Mouse (Mus musculus): ENCODE measurements around the gene Vmn1r40. TPM values are rescaled to one million over a fixed set of nuclear protein-coding genes. Genes with fewer than 3 reads are reported as not detected.

Gene Vmn1r40
- total RNA-seq (2023) = not detected

GRCm38 (mm10) chr6:89707240-89707639, at the start of gene Vmn1r40:
Gene Vmn1r40 (plus strand): TSS chr6:89707540.

GRCm38 (mm10) chr6:89740466-89740865, 33.1 kb downstream of the Vmn1r40 start, which contains the start of gene Vmn1r41:
Gene Vmn1r41 (plus strand): TSS chr6:89740766.

Other genes starting within 250 kb of the Vmn1r40 start
- 1 to 10 TPM; 2.6 to 3.7 TPM for gene Chchd6, start 111.9 kb upstream of the Vmn1r40 start, total RNA-seq (2023)
- 1 to 10 TPM in 1 of 2 experiments, under 1 TPM in 1; 0.79 to 1.5 TPM for gene Txnrd3, start 63.6 kb upstream of the Vmn1r40 start, total RNA-seq (2023)
- gene Vmn1r41, start 33.2 kb downstream of the Vmn1r40 start, total RNA-seq (2023) = not detected
- gene Vmn1r42, start 168.9 kb downstream of the Vmn1r40 start, total RNA-seq (2023) = not detected
- gene Vmn1r43, start 168.9 kb downstream of the Vmn1r40 start, total RNA-seq (2023) = not detected
- gene Vmn1r44, start 176.1 kb downstream of the Vmn1r40 start, total RNA-seq (2023) = not detected
- gene Vmn1r45, start 233.1 kb downstream of the Vmn1r40 start, total RNA-seq (2023) = not detected

All from neutrophil, adult 83 days (primary cell).